Mouse (Mus musculus) heart, adult 2 months (tissue): Measurements from ENCODE around the gene Cfap46. TPM values are rescaled to one million over a fixed set of nuclear protein-coding genes. Genes with fewer than 3 reads are reported as not detected.

Experiments used
- DNase-seq, 2 experiments: peaks; one replicate each; pipeline ENCODE4 v3.0.0; 2021
- H3K27ac ChIP-seq: fragments of 200-600 bp; 2 replicates; pipeline ENCODE4 v1.8.1; 2022
- H3K27me3 ChIP-seq: fragments of 200-500 bp; 2 replicates; pipeline ENCODE4 v1.6.1; 2012; ENCODE audit warnings: mild to moderate bottlenecking, low read length, inconsistent platforms, mixed read lengths; ENCODE audit not compliant: control insufficient read depth, insufficient read depth
- H3K36me3 ChIP-seq: fragments of 200-500 bp; 2 replicates; pipeline ENCODE4 v1.6.1; 2012; ENCODE audit warnings: low read length, inconsistent platforms; ENCODE audit not compliant: control insufficient read depth, insufficient read depth
- H3K4me1 ChIP-seq: fragments of 200-500 bp; 2 replicates; pipeline ENCODE4 v1.6.1; 2011; ENCODE audit warnings: low read length; ENCODE audit not compliant: control insufficient read depth, insufficient read depth
- H3K4me3 ChIP-seq: fragments of 200-600 bp; 2 replicates; pipeline ENCODE4 v1.8.1; 2022
- H3K79me2 ChIP-seq: fragments of 200-500 bp; replicated peaks from 2 replicates; pipeline ENCODE4 v1.6.1; 2012; ENCODE audit warnings: mild to moderate bottlenecking, inconsistent platforms, low read length, moderate library complexity, mixed read lengths; ENCODE audit not compliant: control insufficient read depth, insufficient read depth
- H3K9ac ChIP-seq: fragments of 200-500 bp; 2 replicates; pipeline ENCODE4 v1.6.1; 2012; ENCODE audit warnings: low read depth, mild to moderate bottlenecking, control low read depth, inconsistent platforms, low read length, mixed read lengths
- CTCF ChIP-seq: fragments of 200-600 bp; IDR thresholded peaks from 2 replicates; pipeline ENCODE4 v1.8.1; 2022; ENCODE audit warnings: antibody characterized with exemption, mild to moderate bottlenecking, moderate library complexity
- EP300 ChIP-seq: fragments of 200-500 bp; IDR thresholded peaks from 2 replicates; pipeline ENCODE4 v1.6.1; 2011; ENCODE audit warnings: low read depth, low read length, control low read depth; ENCODE audit not compliant: insufficient read depth
- POLR2A ChIP-seq: fragments of 200-500 bp; IDR thresholded peaks from 2 replicates; pipeline ENCODE4 v1.6.1; 2011; ENCODE audit warnings: mild to moderate bottlenecking, low read depth, low read length, control low read depth; ENCODE audit not compliant: insufficient read depth
- WGBS: fragments of 180-500 bp; shearing (Covaris S2); methylation state at CpG from one replicate; pipeline ENCODE4 v1.1.7; 2018; 5-methylcytosine and 5-hydroxymethylcytosine counted together
- intact Hi-C: fragments of 180-260 bp; cut with DNase I; formaldehyde crosslinking; loops from one replicate; pipeline ENCODE4 v1.15.1; 2025
- polyA plus RNA-seq: library from polyadenylated mRNA; depleted of rRNA; stranded (reverse); fragments of >200 nt; gene quantifications from 2 replicates; pipeline ENCODE4 v1.2.3, GENCODE M21; 2012; rRNA removed
- total RNA-seq, 2 experiments: library from RNA; stranded (reverse); gene quantifications; 2 replicates each; pipeline ENCODE4 v1.2.3; 2021

Cfap46 gene
- total and polyA plus RNA-seq, 3 experiments: 0.08 to 1.00 TPM; not detected in 1

GRCm38 (mm10) chr7:139556746-139557526, 126.7 kb downstream of the Cfap46 start:
- Histone ChIP-seq H3K9ac (no peak overlapping the region), H3K79me2 (no peaks in the 10 kb centered on the region), H3K36me3 (no peaks in the 10 kb centered on the region), H3K27ac (no peak overlapping the region), H3K27me3 (no peaks in the 10 kb centered on the region), H3K4me1 (no peaks in the 10 kb centered on the region), H3K4me3 (no peak overlapping the region)
- no peak for DNase-seq
- 73% methylated on average over 10 of the region's 10 CpGs for WGBS
- intact Hi-C loops: no loop called here
- TF ChIP-seq POLR2A: no peak
- no peak for TF ChIP-seq CTCF
- TF ChIP-seq EP300: no peak

GRCm38 (mm10) chr7:139556331-139556730, 127.3 kb downstream of the Cfap46 start:
- H3K4me3 ChIP-seq: no peak overlapping the region
- TF ChIP-seq POLR2A (no peak), EP300 (no peak), CTCF (no peak)
- WGBS: 73% methylated on average over 5 of the region's 5 CpGs
- H3K36me3 ChIP-seq: no peaks in the 10 kb centered on the region
- no peak for DNase-seq
- no peaks in the 10 kb centered on the region for H3K4me1 ChIP-seq
- no peak overlapping the region for H3K27ac ChIP-seq
- H3K9ac ChIP-seq: no peak overlapping the region
- intact Hi-C loops: no loop called here
- H3K27me3 ChIP-seq: no peaks in the 10 kb centered on the region
- H3K79me2 ChIP-seq: no peaks in the 10 kb centered on the region

GRCm38 (mm10) chr7:139551519-139551918, 132.1 kb downstream of the Cfap46 start:
- DNase-seq: no peak
- Histone ChIP-seq H3K9ac (no peak overlapping the region), H3K4me3 (no peak overlapping the region), H3K79me2 (no peaks in the 10 kb centered on the region), H3K27me3 (no peaks in the 10 kb centered on the region), H3K36me3 (no peaks in the 10 kb centered on the region), H3K4me1 (no peaks in the 10 kb centered on the region), H3K27ac (no peak overlapping the region)
- TF ChIP-seq POLR2A: no peak
- no peak for TF ChIP-seq EP300
- TF ChIP-seq CTCF: no peak
- intact Hi-C loops: no loop called here
- 85% methylated on average over 2 of the region's 2 CpGs for WGBS

Other genes starting within 250 kb of the Cfap46 start
- gene Nkx6-2, start 101.0 kb downstream of the Cfap46 start, total RNA-seq: under 1 TPM in 1 of 2 experiments, not detected in 1; 0.23 TPM
- gene Nkx6-2, start 101.0 kb downstream of the Cfap46 start, polyA plus RNA-seq: 0.18 TPM in 1 of 2 replicates, not detected in the other
- gene Adgra1, start 150.4 kb upstream of the Cfap46 start, total RNA-seq: under 1 TPM in 1 of 2 experiments, not detected in 1; 0.09 TPM
- gene Adgra1, start 150.4 kb upstream of the Cfap46 start, polyA plus RNA-seq: 0.04 and 0.06 TPM in 2 replicates
- gene Kndc1, start 210.9 kb upstream of the Cfap46 start, total RNA-seq: not detected
- 0.47 TPM in 1 of 2 replicates, not detected in the other for gene Kndc1, start 210.9 kb upstream of the Cfap46 start, polyA plus RNA-seq